Mouse (Mus musculus): ENCODE data around the gene Runx1.

The Runx1 gene

GRCm38 (mm10) chr16:92825908-92826650 is at the start of gene Runx1:
Gene Runx1 (minus strand): TSS chr16:92826149.
- DNase-seq, result peak; percentile 97

- peak; percentile 87 for DNase-seq
Measured at GRCm38 (mm10) chr16:92874015-92874414, 48.1 kb upstream of the Runx1 start.

- peak; percentile 87 for DNase-seq
Measured at GRCm38 (mm10) chr16:92871728-92872127, 45.8 kb upstream of the Runx1 start.

GRCm38 (mm10) chr16:92868550-92868949 is 42.6 kb upstream of the Runx1 start:
- DNase-seq, result peak; percentile 91

- peak; percentile 97 for DNase-seq
Measured at GRCm38 (mm10) chr16:92867261-92867935, 41.4 kb upstream of the Runx1 start.

- no peak for DNase-seq
Measured at GRCm38 (mm10) chr16:92865314-92865713, 39.4 kb upstream of the Runx1 start.

- no peak for DNase-seq
Measured at GRCm38 (mm10) chr16:92864191-92864590, 38.2 kb upstream of the Runx1 start.

- DNase-seq, result no peak
Measured at GRCm38 (mm10) chr16:92863179-92863578, 37.2 kb upstream of the Runx1 start.

GRCm38 (mm10) chr16:92862430-92862829 is 36.5 kb upstream of the Runx1 start:
- DNase-seq, result no peak

GRCm38 (mm10) chr16:92861571-92861970 is 35.6 kb upstream of the Runx1 start:
- DNase-seq, result no peak

GRCm38 (mm10) chr16:92860649-92861048 is 34.7 kb upstream of the Runx1 start:
- no peak for DNase-seq

- DNase-seq, result no peak
Measured at GRCm38 (mm10) chr16:92856779-92857178, 30.8 kb upstream of the Runx1 start.

GRCm38 (mm10) chr16:92852276-92852675 is 26.3 kb upstream of the Runx1 start:
- no peak for DNase-seq

GRCm38 (mm10) chr16:92850416-92850815 is 24.5 kb upstream of the Runx1 start:
- no peak for DNase-seq

- DNase-seq, result no peak
Measured at GRCm38 (mm10) chr16:92847762-92848300, 21.9 kb upstream of the Runx1 start.

GRCm38 (mm10) chr16:92845244-92846225 is 19.6 kb upstream of the Runx1 start:
- DNase-seq, result no peak

- DNase-seq, result no peak
Measured at GRCm38 (mm10) chr16:92838709-92839108, 12.8 kb upstream of the Runx1 start.

GRCm38 (mm10) chr16:92831341-92831740 is 5.4 kb upstream of the Runx1 start:
- no peak for DNase-seq

GRCm38 (mm10) chr16:92830479-92830878 is 4.5 kb upstream of the Runx1 start:
- DNase-seq, result no peak

- no peak for DNase-seq
Measured at GRCm38 (mm10) chr16:92828308-92828862, 2.4 kb upstream of the Runx1 start.

GRCm38 (mm10) chr16:92827663-92828307 is 1.8 kb upstream of the Runx1 start:
- DNase-seq, result no peak

GRCm38 (mm10) chr16:92826683-92827082 is 734 bp upstream of the Runx1 start:
- peak; percentile 91 for DNase-seq

Measured in heart, adult 11 months (tissue).